Mouse (Mus musculus): Measurements from ENCODE around the gene Psmg4. TPM values are rescaled to one million over a fixed set of nuclear protein-coding genes. Genes with fewer than 3 reads are reported as not detected.
A peak's percentile ranks its signal among the peaks of the same experiment; 100 is the strongest.

Psmg4 gene
- total RNA-seq (2021), result 10 to 100 TPM; 35.4 to 43.9 TPM
- long read RNA-seq, experiment 1, transcript Psmg4-201 (2 exons, 474 nt), result major isoform, 27 of 49 reads
- long read RNA-seq, experiment 1, transcript Psmg4-202 (3 exons, 555 nt), result minor isoform, 22 of 49 reads
- long read RNA-seq, experiment 1, partial matches to known transcripts, result 0 of 49 reads
- long read RNA-seq, experiment 1, other reads (novel, unspliced or antisense), result 0 of 49 reads
- long read RNA-seq, experiment 2, transcript Psmg4-201 (2 exons, 474 nt), result minor isoform, 12 of 31 reads
- long read RNA-seq, experiment 2, transcript Psmg4-202 (3 exons, 555 nt), result major isoform, 18 of 31 reads
- long read RNA-seq, experiment 2, partial matches to known transcripts, result 1 of 31 reads
- long read RNA-seq, experiment 2, other reads (novel, unspliced or antisense), result 0 of 31 reads

DNA sequence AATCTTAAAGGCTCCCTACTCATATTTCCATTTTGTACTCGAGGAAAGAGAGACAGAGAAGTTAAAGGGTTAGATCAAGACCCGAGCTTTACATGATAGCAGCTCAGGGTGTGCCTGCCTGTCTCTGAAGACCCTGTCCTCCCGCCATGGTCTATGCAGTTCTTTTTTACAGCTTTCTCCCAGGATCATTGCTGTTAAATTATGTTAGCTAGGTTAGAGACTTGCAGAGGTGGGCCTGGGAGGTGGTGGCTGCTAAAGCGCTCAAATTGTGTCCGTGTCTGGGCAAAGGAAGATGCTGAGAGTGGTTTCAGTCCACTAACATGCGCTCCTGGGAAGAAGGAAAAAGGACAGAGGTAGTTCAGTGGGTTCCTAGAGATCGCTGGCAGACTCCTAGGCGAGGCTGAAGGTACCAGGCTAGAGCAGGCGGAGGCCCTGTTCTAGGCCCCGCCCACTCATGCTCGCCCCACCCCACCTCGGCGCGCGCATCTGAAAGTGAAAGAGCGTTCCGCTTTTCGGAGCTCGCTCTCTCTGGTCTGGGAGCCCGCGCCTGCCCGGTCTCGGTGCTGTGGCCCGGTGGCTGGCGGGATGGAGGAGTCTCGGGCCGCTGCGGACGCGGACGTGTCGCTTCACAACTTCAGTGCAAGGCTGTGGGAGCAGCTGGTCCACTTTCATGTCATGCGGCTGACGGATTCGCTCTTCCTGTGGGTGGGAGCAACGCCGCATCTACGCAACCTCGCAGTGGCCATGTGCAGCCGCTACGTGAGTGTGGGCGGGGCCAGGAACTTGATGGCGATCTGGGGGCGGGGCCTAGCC is at the start of gene Psmg4:
Gene Psmg4, plus strand, starts transcription at position 474 of the 813 bp plus-strand sequence.
- peak; percentile 96 for DNase-seq

- no peak for DNase-seq
Observed at GRCm38 (mm10) chr13:34113086-34113485, 49.7 kb upstream of the Psmg4 start.

DNA sequence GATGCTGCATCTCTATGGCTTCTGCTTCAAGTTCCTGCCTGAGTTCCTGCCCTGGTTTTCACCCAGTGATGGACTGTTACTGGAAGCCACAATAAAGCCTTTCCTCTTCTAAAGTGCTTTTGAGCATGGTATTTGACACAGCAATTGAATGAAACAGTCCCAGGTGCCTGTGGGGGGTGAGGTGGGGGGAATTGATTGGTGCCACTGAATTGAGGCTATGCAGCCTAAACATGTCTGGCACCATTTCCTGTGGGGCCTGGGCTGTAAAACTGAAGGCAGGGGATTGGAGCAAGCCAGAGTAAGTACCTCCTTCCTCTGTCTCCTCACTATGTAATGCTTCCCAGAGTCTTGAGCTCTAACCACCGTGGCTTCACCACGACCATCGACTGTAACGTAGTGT is 48.1 kb upstream of the Psmg4 start:
- no peak for DNase-seq

GRCm38 (mm10) chr13:34116508-34116907 is 46.3 kb upstream of the Psmg4 start:
- DNase-seq, result no peak

DNA sequence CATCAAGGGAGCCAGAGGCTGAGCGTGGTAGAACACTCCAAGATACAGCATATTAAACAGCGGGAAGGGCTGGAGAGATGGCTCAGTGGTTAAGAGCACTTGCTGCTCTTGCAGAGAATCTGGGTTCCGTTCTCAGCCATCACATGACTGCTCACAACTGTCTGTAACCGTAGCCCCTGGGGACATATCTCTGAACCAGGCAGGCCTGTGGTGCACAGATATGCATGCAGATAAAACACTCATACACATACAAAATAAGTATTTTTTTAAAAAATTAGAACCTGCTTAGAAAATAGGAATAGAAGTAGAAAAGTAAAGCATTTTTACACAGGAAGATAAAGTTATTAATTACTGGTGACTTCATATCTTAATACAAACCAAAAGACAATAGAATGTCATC is 43.9 kb upstream of the Psmg4 start:
- DNase-seq, result no peak

- no peak for DNase-seq
Observed at GRCm38 (mm10) chr13:34119406-34119805, 43.4 kb upstream of the Psmg4 start.

- DNase-seq, result no peak
Observed at GRCm38 (mm10) chr13:34120536-34120935, 42.2 kb upstream of the Psmg4 start.

DNA sequence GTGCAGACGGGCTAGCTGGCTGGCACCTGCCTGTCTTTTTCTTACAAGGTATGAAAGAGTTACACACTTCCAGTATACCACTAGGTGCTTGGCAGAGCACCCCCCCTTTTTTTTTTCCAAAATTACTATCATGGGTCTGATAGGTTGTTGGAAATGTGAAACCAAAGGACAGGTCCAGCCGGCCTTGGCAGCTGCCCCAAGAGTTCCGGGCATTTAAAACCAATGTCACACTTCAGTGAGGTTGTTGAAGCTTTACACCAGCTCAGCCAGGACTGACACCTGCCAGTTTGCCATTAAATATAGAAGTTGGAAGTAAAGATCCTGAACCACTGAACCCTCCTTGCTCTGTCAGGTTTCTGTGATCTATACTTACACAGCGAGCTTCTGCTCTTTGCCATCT is 37.1 kb upstream of the Psmg4 start:
- DNase-seq, result no peak

- no peak for DNase-seq
Observed at GRCm38 (mm10) chr13:34128276-34129114, 34.3 kb upstream of the Psmg4 start.

GRCm38 (mm10) chr13:34129485-34130225 is 33.1 kb upstream of the Psmg4 start:
- DNase-seq, result peak; percentile 23

- peak; percentile 48 for DNase-seq
Observed at GRCm38 (mm10) chr13:34130226-34130731, 32.5 kb upstream of the Psmg4 start, which contains the start of gene Tubb2b. Gene Tubb2b, minus strand, starts transcription at chr13:34130466.

DNA sequence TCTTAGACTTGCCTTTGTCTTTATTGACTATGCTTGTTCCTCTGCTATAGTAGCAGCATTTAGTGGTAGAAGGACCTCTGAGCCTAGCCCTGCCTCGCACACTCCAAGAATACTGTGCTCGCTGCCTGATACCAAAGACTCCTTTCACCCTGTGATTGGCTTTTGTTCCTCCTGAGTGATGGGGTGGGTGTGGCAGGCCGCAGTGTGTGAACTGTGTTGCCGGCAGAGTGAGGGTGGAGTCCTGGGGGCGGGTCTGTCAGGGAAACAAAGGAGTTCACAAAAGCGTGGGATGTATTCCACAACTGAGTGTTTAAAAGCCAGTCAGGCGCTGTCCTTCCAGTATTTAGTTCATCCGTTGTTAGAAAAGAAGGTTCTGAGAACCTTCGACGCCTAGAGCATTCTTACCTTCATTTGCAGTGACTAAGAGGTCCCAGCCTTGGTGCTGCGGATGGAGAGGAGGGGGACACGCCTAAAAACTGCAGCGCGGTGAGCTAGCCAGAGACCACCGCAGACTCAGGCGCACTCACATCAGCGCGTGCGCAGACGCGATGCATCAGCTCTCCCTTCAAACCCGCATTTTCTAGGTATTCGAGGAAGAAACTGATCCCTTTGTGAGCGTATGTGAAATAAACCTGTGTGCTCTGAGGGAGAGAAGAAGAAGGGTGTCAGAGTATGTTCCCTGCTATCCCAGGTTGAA is 31.6 kb upstream of the Psmg4 start:
- DNase-seq, result no peak

DNA sequence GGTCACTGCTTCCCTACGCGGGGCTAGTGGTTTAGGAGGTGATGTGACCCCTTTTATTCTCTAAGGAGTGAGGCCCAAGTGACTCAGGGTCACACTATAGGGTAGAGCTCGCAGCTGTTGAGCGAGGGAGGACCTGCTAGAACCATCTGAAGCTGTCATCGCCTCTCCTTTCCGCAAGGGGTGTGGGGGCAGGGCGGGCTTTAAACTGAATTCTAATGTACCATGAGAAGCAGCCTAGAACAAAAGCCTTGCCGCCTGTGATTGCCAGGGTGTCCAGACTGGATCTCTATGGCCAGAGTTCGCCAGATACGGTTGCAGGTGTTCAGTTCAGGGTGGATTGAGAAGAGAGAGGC is 31.1 kb upstream of the Psmg4 start:
- DNase-seq, result peak; percentile 25

- DNase-seq, result no peak
Observed at GRCm38 (mm10) chr13:34132299-34132698, 30.5 kb upstream of the Psmg4 start.

DNA sequence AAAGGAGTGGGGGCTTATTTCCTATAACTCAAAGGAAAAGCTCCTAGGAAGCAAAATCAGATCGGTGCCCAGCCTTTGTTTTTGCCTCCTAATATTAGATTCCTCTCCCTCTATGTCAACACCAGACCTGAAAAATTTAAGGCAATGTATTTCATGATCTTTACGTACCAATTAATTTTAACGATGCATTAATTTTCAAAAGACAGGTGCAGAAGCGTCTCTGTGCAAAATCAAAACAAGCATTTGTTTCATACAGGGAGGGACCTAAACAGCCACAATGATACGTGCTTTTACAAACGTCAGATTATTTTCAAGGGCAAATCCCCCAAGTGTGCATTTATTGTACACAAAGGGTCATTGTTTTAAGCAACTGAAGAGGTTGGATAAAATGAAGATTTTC is 29.9 kb upstream of the Psmg4 start:
- no peak for DNase-seq

DNA sequence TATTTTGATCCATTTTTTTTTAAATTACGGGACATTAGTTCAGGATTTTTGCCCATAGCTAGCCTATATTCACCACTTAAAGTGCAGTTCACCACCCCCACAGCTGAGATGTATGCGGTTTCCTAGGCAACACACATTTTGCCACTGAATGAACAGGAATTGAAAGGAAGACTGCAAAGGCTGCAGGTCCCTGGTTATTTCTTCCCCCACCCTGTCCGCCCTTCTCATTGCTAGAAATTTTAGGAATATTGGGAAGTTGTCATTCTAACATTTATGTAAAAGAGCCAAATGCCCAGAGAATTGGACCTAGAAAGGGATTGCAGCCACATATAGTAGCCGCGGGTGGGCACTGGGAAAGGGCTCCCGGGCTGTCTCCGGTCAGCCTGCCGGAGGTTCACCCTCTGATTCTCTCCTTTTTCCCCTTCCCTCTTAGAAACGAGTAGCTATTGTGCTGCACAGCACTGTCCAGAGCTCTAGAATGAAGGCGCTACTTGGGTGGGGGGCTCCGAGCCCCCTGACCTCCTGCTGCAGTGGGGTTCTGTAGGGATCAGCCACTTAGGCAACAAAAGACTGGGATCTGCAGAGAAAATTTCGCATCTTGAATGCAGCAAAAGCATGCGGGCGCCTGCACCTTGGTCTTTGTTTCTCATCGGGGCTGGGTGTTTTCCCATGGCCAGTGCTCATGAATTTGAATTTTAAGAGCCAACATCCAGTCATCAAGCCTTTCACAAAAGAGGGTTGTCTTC is 29.3 kb upstream of the Psmg4 start:
- DNase-seq, result no peak

DNA sequence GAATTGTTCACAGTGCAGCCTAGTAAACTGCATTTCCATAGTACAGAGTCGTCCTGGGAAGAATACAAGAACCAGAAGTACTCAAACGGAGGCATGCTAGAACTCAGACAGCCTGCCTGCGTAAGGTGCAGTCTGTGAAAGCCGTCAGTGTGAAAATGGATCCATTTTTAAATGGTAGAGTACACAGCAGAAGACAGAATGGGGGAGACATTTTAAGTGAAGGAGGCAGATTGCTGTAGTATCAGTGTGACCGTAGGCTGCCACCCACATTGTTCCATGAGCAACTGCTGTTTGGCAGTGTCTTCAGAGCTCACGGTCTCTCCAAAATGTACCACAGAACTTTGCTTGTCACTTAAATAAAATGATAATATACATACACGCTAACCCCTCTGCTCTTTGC is 28.5 kb upstream of the Psmg4 start:
- no peak for DNase-seq

GRCm38 (mm10) chr13:34136605-34137004 is 26.2 kb upstream of the Psmg4 start:
- DNase-seq, result no peak

GRCm38 (mm10) chr13:34143389-34143788 is 19.4 kb upstream of the Psmg4 start:
- no peak for DNase-seq

DNA sequence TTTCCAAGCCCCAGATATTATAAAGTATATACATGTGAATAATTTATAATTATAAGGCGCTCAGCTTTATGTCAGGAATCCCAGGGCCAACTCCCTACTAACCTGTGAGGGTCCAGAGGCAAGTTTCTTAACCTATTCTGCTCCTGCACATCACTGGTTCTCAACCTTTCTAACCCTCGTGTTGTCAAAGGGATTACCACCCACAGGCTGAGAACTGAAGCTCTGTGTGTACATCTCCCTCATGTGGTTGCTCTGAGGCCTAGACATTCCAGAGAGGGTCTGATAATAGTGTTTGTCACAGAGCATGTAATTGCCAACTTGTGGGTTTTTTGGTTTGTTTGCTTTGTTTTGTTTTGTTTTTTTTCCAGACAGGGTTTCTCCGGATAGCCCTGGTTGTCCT is 15.8 kb upstream of the Psmg4 start:
- no peak for DNase-seq
